Mouse (Mus musculus): ENCODE data around the gene Gm5142. TPM values are rescaled to one million over a fixed set of nuclear protein-coding genes. Genes with fewer than 3 reads are reported as not detected.

The Gm5142 gene
- not detected in 2 replicates for polyA plus RNA-seq (2021; fragmentation: Nextera tagmentation)
- long read RNA-seq, experiment 1: 0 reads
- long read RNA-seq, experiment 2: 0 reads

DNA sequence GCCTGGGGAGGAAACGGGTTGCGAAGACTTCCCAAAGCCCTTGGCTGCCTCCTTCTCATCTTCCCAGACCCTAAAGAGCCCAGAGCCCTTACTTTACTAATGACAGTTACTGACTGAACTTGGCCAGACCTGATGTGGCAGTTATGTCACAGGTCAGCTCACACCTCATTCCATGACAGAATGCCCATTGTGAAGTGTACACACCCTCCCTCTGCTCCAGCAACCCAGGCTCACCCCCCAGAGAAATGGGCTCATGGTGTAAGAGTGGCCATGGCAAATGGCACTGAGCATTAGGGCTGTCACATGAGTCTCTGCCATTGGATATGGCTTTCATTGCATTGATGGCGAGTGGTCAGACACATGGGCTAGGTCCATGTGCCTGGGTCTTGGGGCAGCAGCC lies at the start of gene Gm5142:
Gene Gm5142, minus strand, starts transcription at position 101 of the 400 bp plus-strand sequence.

DNA sequence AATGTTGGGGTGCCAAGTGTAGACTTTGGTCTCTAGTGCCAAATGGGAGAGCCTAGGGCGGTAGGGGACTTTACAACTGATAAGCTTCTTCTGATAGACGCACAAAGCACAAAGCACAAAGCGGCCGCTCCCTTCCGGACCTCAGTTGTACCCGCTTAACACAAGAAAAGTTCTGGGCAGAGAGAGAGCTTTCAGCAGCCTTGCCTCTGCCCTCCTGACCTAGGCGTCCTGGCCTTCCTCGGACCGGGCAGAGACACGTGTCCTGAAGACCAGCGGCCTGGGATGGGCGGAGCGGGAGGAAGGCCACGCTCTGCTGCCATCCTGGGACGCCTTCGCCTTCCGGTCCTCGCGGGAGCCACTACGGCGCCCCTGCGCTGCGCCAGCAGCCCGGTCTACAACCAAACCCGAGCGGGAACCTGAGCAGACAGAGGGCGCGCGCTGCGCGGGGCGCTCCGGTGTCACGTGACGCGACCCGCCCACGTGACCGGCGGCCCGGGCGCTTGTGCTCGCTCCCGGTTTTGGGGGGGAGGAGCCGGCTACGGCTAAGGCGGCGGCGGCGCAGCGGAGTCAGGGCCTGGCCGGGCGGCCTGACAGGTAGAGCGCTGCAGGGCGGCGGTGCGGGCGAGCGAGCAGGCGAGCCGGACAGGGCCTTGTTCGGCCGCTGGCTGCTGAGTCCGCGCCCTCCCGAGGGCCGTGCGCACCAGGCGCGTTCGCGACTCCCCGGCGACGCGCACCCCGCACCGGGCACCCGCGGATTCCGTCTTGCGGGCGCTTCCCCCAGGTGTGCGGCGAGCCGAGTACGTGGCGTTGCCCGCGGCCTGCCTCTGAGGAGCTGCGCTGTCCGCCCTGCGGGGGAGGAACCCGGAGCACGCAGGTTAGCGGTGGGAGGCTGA lies 22.4 kb upstream of the Gm5142 start, which contains the start of gene Rcbtb1:
Gene Rcbtb1, plus strand, starts transcription at position 499 of the 893 bp plus-strand sequence.

DNA sequence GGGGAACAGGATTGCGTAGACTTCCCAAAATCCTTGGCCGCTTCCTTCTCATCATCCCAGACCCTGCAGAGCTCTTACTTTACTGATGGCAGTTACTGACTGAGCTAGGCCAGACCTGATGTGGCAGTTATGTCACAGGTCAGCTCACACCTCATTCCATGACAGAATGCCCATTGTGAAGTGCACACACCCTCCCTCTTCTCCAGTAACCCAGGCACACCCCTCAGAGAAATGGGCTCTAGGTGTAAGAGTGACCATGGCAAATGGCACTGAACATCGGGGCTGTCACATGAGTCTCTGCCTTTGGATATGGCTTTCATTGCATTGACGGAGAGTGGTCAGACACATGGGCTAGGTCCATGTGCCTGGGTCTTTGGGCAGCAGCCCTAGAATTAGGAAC lies 35.8 kb downstream of the Gm5142 start, which contains the start of gene 1700129C05Rik:
Gene 1700129C05Rik, minus strand, starts transcription at position 101 of the 400 bp plus-strand sequence.

Other genes with a start within 250 kb of the Gm5142 start
- gene 1700129C05Rik, start 35.9 kb downstream of the Gm5142 start, polyA plus RNA-seq (2021; fragmentation: Nextera tagmentation): not detected in 2 replicates
- 12.0 and 14.8 TPM in 2 replicates for gene Rcbtb1, start 22.5 kb upstream of the Gm5142 start, polyA plus RNA-seq (2021; fragmentation: Nextera tagmentation)
- not detected in 2 replicates for gene Gm6904, start 81.5 kb upstream of the Gm5142 start, polyA plus RNA-seq (2021; fragmentation: Nextera tagmentation)
- 0.10 TPM in 1 of 2 replicates, not detected in the other for gene Phf11a, start 118.8 kb upstream of the Gm5142 start, polyA plus RNA-seq (2021; fragmentation: Nextera tagmentation)
- 0.65 and 0.82 TPM in 2 replicates for gene Phf11b, start 162.6 kb upstream of the Gm5142 start, polyA plus RNA-seq (2021; fragmentation: Nextera tagmentation)
- gene Phf11d, start 186.7 kb upstream of the Gm5142 start, polyA plus RNA-seq (2021; fragmentation: Nextera tagmentation): 0.51 and 0.98 TPM in 2 replicates
- 0.06 and 0.08 TPM in 2 replicates for gene Phf11c, start 216.6 kb upstream of the Gm5142 start, polyA plus RNA-seq (2021; fragmentation: Nextera tagmentation)